9 mouse cellular contexts compared by ENCODE assay signal in genomic region chr11:78956260-78956659, GRCm38 (mm10). TPM values are rescaled to one million over a fixed set of nuclear protein-coding genes. Genes with fewer than 3 reads are reported as not detected.
DNase-seq lines count a peak whose midpoint lies in the region; ATAC-seq and TF ChIP-seq lines count a peak whose summit lies in the region.
"Had no signal": no experiment of that assay in that cellular context is flagged by ENCODE, and none has a peak within 500 bp of the region (broad histone marks: within the 10 kb centered on the region; RNA-seq: fewer than 3 reads in every experiment).

No protein-coding gene starts in this region.

- 9% methylated on average over 7 of the region's 7 CpGs for WGBS in cerebellum, adult 2 months
- WGBS in small intestine, adult 2 months: 6% methylated on average over 7 of the region's 7 CpGs

- DNase-seq in CD4-positive helper T cell, adult 2 months (ENCODE audit: low read depth, low spot score): peak; percentile 70
- peak; percentile 68 for DNase-seq in MN1 (ENCODE audit: low spot score)
- peak; percentile 68 to 84 for DNase-seq in cerebellum, adult 2 months
- peak; percentile 74 for DNase-seq in gastrocnemius, adult 18-20 months (ENCODE audit: low spot score)
- peak; percentile 66 to 89 for DNase-seq in layer of hippocampus, adult 2 months (ENCODE audit: low spot score in 2 of 2)
- DNase-seq in lung, postnatal 14 days: peak; percentile 87

- no peak for TF ChIP-seq POLR2A in cerebellum, adult 2 months (IDR thresholded peaks at IDR 0.05; ENCODE audit: borderline replicate concordance, insufficient read depth, low read length)
- no peak; the same call in 1 of the 2 replicates for TF ChIP-seq POLR2A in small intestine, adult 2 months (IDR thresholded peaks at IDR 0.05; ENCODE audit: low read depth, low read length)

- no peak for ATAC-seq in activated CD4-positive, CD25-positive, alpha-beta regulatory T cell, adult 4 months

- H3K4me3 ChIP-seq in cerebellum, adult 2 months (replicated peaks; ENCODE audit: insufficient read depth, low read depth, low read length): no peak overlapping the region
- no peak overlapping the region for H3K4me3 ChIP-seq in layer of hippocampus, adult 2 months
- no peak overlapping the region for H3K4me3 ChIP-seq in small intestine, adult 2 months (ENCODE audit: low read depth, low read length)
- H3K4me3 ChIP-seq: lung, embryonic 15.5 days had no signal

- H3K36me3 ChIP-seq in small intestine, adult 2 months (ENCODE audit: control insufficient read depth, insufficient read depth, low read length): peaks cover 64% of the 10 kb centered on the region
- H3K36me3 ChIP-seq: lung, embryonic 15.5 days had no signal

- H3K27ac ChIP-seq in cerebellum, adult 2 months (ENCODE audit: insufficient read depth, low read length): no peak overlapping the region
- no peak overlapping the region for H3K27ac ChIP-seq in layer of hippocampus, adult 2 months
- no peak overlapping the region for H3K27ac ChIP-seq in small intestine, adult 2 months (ENCODE audit: insufficient read depth, low read depth, low read length)
- H3K27ac ChIP-seq: lung, embryonic 15.5 days had no signal

- peak; percentile 89 for TF ChIP-seq CTCF in cerebellum, adult 2 months (IDR thresholded peaks at IDR 0.05; ENCODE audit: borderline replicate concordance, insufficient read depth, low read depth, low read length)
- TF ChIP-seq CTCF in layer of hippocampus, adult 2 months (conservative IDR thresholded peaks at IDR 0.05): peak; percentile 99
- TF ChIP-seq CTCF in small intestine, adult 2 months (IDR thresholded peaks at IDR 0.05; ENCODE audit: extremely low read depth, insufficient read length, insufficient replicate concordance, low read depth, low read length): peak; percentile 85

- H3K4me1 ChIP-seq in cerebellum, adult 2 months (ENCODE audit: control insufficient read depth, insufficient read depth, low read length): no peaks in the 10 kb centered on the region
- no peaks in the 10 kb centered on the region for H3K4me1 ChIP-seq in small intestine, adult 2 months (ENCODE audit: control insufficient read depth, insufficient read depth, insufficient read length, low read length)
- H3K4me1 ChIP-seq: lung, embryonic 15.5 days had no signal

- no peaks in the 10 kb centered on the region; the same call in 1 of the 2 replicates for H3K27me3 ChIP-seq in cerebellum, adult 2 months (ENCODE audit: control insufficient read depth, insufficient read depth, low read length)
- H3K27me3 ChIP-seq in small intestine, adult 2 months (ENCODE audit: control insufficient read depth, insufficient read depth, low read length): no peaks in the 10 kb centered on the region

RNA-seq across cellular contexts. Expression of gene Lgals9, which starts 28.5 kb away (rescaled TPM):
- 8.7 and 9.2 TPM in 2 replicates for polyA plus RNA-seq in cerebellum, adult 2 months (2012; rRNA removed)
- total RNA-seq in gastrocnemius, adult 18-20 months (2021): 1 to 10 TPM; 6.0 to 9.3 TPM
- 1 to 10 TPM; 4.0 to 4.1 TPM for total RNA-seq in layer of hippocampus, adult 2 months (2021)
- 263 and 686 TPM in 2 replicates for polyA plus RNA-seq in small intestine, adult 2 months (2012; rRNA removed)
- polyA plus RNA-seq in activated CD4-positive, CD25-positive, alpha-beta regulatory T cell, adult 4 months (2017; shearing (Covaris generic)): 100 to 1,000 TPM; 309 to 317 TPM

RNA-seq across cellular contexts. Expression of gene Nos2, which starts 35.7 kb away (rescaled TPM):
- 0.63 and 0.65 TPM in 2 replicates for polyA plus RNA-seq in cerebellum, adult 2 months (2012; rRNA removed)
- 1 to 10 TPM in 1 of 2 experiments, under 1 TPM in 1; 0.66 to 1.7 TPM for total RNA-seq in gastrocnemius, adult 18-20 months (2021)
- total RNA-seq in layer of hippocampus, adult 2 months (2021): under 1 TPM; 0.20 to 0.64 TPM
- polyA plus RNA-seq in small intestine, adult 2 months (2012; rRNA removed): 4.4 and 13.0 TPM in 2 replicates
- not detected for polyA plus RNA-seq in activated CD4-positive, CD25-positive, alpha-beta regulatory T cell, adult 4 months (2017; shearing (Covaris generic))

Comparison
In these comparisons a context has a peak if more than half of its experiments do, and no peak if none do; other contexts are left out.
1. RNA of gene Lgals9, which starts 28.5 kb away (polyA plus RNA-seq): 263 to 686 TPM in small intestine, adult 2 months and 309 to 317 TPM in activated CD4-positive, CD25-positive, alpha-beta regulatory T cell, adult 4 months; 8.7 to 9.2 TPM in cerebellum, adult 2 months; every median in the first group is over 10 times any median in the second.
2. Peak in every context shown above with its lines, with median percentiles within 50 percentile points of each other: DNase-seq and CTCF ChIP-seq.